Mouse (Mus musculus) heart, adult 2 months (tissue): ENCODE measurements around the gene Cx3cl1. TPM values are rescaled to one million over a fixed set of nuclear protein-coding genes. Genes with fewer than 3 reads are reported as not detected.

Experiments
- DNase-seq, 2 experiments: peaks; one replicate each; pipeline ENCODE4 v3.0.0; 2021
- H3K27ac ChIP-seq: fragments of 200-600 bp; 2 replicates; pipeline ENCODE4 v1.8.1; 2022
- H3K27me3 ChIP-seq: fragments of 200-500 bp; 2 replicates; pipeline ENCODE4 v1.6.1; 2012; ENCODE audit warnings: mild to moderate bottlenecking, low read length, inconsistent platforms, mixed read lengths; ENCODE audit not compliant: control insufficient read depth, insufficient read depth
- H3K36me3 ChIP-seq: fragments of 200-500 bp; 2 replicates; pipeline ENCODE4 v1.6.1; 2012; ENCODE audit warnings: low read length, inconsistent platforms; ENCODE audit not compliant: control insufficient read depth, insufficient read depth
- H3K4me1 ChIP-seq: fragments of 200-500 bp; 2 replicates; pipeline ENCODE4 v1.6.1; 2011; ENCODE audit warnings: low read length; ENCODE audit not compliant: control insufficient read depth, insufficient read depth
- H3K4me3 ChIP-seq: fragments of 200-600 bp; 2 replicates; pipeline ENCODE4 v1.8.1; 2022
- H3K79me2 ChIP-seq: fragments of 200-500 bp; replicated peaks from 2 replicates; pipeline ENCODE4 v1.6.1; 2012; ENCODE audit warnings: mild to moderate bottlenecking, inconsistent platforms, low read length, moderate library complexity, mixed read lengths; ENCODE audit not compliant: control insufficient read depth, insufficient read depth
- H3K9ac ChIP-seq: fragments of 200-500 bp; 2 replicates; pipeline ENCODE4 v1.6.1; 2012; ENCODE audit warnings: low read depth, mild to moderate bottlenecking, control low read depth, inconsistent platforms, low read length, mixed read lengths
- CTCF ChIP-seq: fragments of 200-600 bp; IDR thresholded peaks from 2 replicates; pipeline ENCODE4 v1.8.1; 2022; ENCODE audit warnings: antibody characterized with exemption, mild to moderate bottlenecking, moderate library complexity
- EP300 ChIP-seq: fragments of 200-500 bp; IDR thresholded peaks from 2 replicates; pipeline ENCODE4 v1.6.1; 2011; ENCODE audit warnings: low read depth, low read length, control low read depth; ENCODE audit not compliant: insufficient read depth
- POLR2A ChIP-seq: fragments of 200-500 bp; IDR thresholded peaks from 2 replicates; pipeline ENCODE4 v1.6.1; 2011; ENCODE audit warnings: mild to moderate bottlenecking, low read depth, low read length, control low read depth; ENCODE audit not compliant: insufficient read depth
- WGBS: fragments of 180-500 bp; shearing (Covaris S2); methylation state at CpG from one replicate; pipeline ENCODE4 v1.1.7; 2018; 5-methylcytosine and 5-hydroxymethylcytosine counted together
- intact Hi-C: fragments of 180-260 bp; cut with DNase I; formaldehyde crosslinking; loops from one replicate; pipeline ENCODE4 v1.15.1; 2025
- polyA plus RNA-seq: library from polyadenylated mRNA; depleted of rRNA; stranded (reverse); fragments of >200 nt; gene quantifications from 2 replicates; pipeline ENCODE4 v1.2.3, GENCODE M21; 2012
- total RNA-seq, 2 experiments: library from RNA; stranded (reverse); gene quantifications; 2 replicates each; pipeline ENCODE4 v1.2.3; 2021

The Cx3cl1 gene
- total and polyA plus RNA-seq, 3 experiments = 5.1 to 12.0 (median 5.4) TPM

- no peak for TF ChIP-seq EP300
- no peak for TF ChIP-seq CTCF
- no peak for TF ChIP-seq POLR2A
- H3K4me1 ChIP-seq = peaks cover 18% of the 10 kb centered on the region
- no peaks in the 10 kb centered on the region for H3K79me2 ChIP-seq
- H3K27ac ChIP-seq = 0 out of 2 replicates have a peak overlapping the region, but pooled peaks have one; percentile 0
- 54% methylated on average over 15 of the region's 15 CpGs for WGBS
- H3K9ac ChIP-seq = no peak overlapping the region
- peak in 1 of 2 experiments; percentile 53 for DNase-seq
- intact Hi-C loops = no loop called here
- no peaks in the 10 kb centered on the region for H3K36me3 ChIP-seq
- H3K27me3 ChIP-seq = no peaks in the 10 kb centered on the region
- no peak overlapping the region for H3K4me3 ChIP-seq
These were observed 16.0 kb downstream of the Cx3cl1 start for GRCm38 (mm10) chr8:94787524-94788501.

- Histone ChIP-seq H3K27ac (no peak overlapping the region), H3K4me1 (peaks cover 14% of the 10 kb centered on the region), H3K79me2 (no peaks in the 10 kb centered on the region), H3K9ac (no peak overlapping the region), H3K36me3 (no peaks in the 10 kb centered on the region), H3K27me3 (no peaks in the 10 kb centered on the region), H3K4me3 (no peak overlapping the region)
- intact Hi-C loops = no loop called here
- no peak for DNase-seq
- TF ChIP-seq EP300 = no peak
- 89% methylated on average over 10 of the region's 10 CpGs for WGBS
These were observed 17.6 kb downstream of the Cx3cl1 start for GRCm38 (mm10) chr8:94789256-94789955.

GRCm38 (mm10) chr8:94794368-94794767, 22.6 kb downstream of the Cx3cl1 start:
- Histone ChIP-seq H3K36me3 (no peaks in the 10 kb centered on the region), H3K4me1 (no peaks in the 10 kb centered on the region), H3K27me3 (no peaks in the 10 kb centered on the region), H3K27ac (no peak overlapping the region), H3K9ac (no peak overlapping the region), H3K79me2 (no peaks in the 10 kb centered on the region), H3K4me3 (no peak overlapping the region)
- intact Hi-C loops = no loop called here
- TF ChIP-seq POLR2A (no peak), CTCF (no peak), EP300 (no peak)
- WGBS = 86% methylated on average over 4 of the region's 4 CpGs
- no peak for DNase-seq

- 93% methylated on average over 2 of the region's 2 CpGs for WGBS
- no peaks in the 10 kb centered on the region for H3K27me3 ChIP-seq
- H3K4me3 ChIP-seq = no peak overlapping the region
- no peaks in the 10 kb centered on the region for H3K36me3 ChIP-seq
- no peak for DNase-seq
- no peak for TF ChIP-seq EP300
- TF ChIP-seq CTCF = 0 out of 2 replicates have a peak, but pooled peaks have one; percentile 5
- TF ChIP-seq POLR2A = no peak
- H3K9ac ChIP-seq = no peak overlapping the region
- no peaks in the 10 kb centered on the region for H3K79me2 ChIP-seq
- intact Hi-C loops = no loop called here
- H3K27ac ChIP-seq = no peak overlapping the region
- no peaks in the 10 kb centered on the region for H3K4me1 ChIP-seq
These were observed 23.0 kb downstream of the Cx3cl1 start for GRCm38 (mm10) chr8:94794782-94795181.

GRCm38 (mm10) chr8:94800278-94800968, 28.6 kb downstream of the Cx3cl1 start:
- WGBS = 22% methylated on average over 7 of the region's 7 CpGs
- H3K36me3 ChIP-seq = no peaks in the 10 kb centered on the region
- H3K79me2 ChIP-seq = no peaks in the 10 kb centered on the region
- H3K4me1 ChIP-seq = peaks cover 13% of the 10 kb centered on the region
- no peak overlapping the region for H3K4me3 ChIP-seq
- H3K27me3 ChIP-seq = no peaks in the 10 kb centered on the region
- no peak overlapping the region for H3K9ac ChIP-seq
- H3K27ac ChIP-seq = no peak overlapping the region
- no peak for TF ChIP-seq EP300
- no peak for TF ChIP-seq CTCF
- no peak for TF ChIP-seq POLR2A
- no peak for DNase-seq
- intact Hi-C loops = no loop called here
